Mouse (Mus musculus): ENCODE results near the gene Nek10. TPM values are rescaled to one million over a fixed set of nuclear protein-coding genes. Genes with fewer than 3 reads are reported as not detected.

Gene Nek10
- 0.42 TPM for polyA plus RNA-seq (2014; fragmentation: Illumina TruSeq; extraction: RNeasy Lipid Tissue Mini Kit (QIAGEN cat#74804); ENCODE audit: insufficient read depth, low read depth, low replicate concordance)

GRCm38 (mm10) chr14:14803115-14803514 is at the start of gene Nek10:
Gene Nek10 (plus strand): TSS chr14:14803415.

Other genes with a start within 250 kb of the Nek10 start
- 2.3 TPM for gene Slc4a7, start 101.1 kb upstream of the Nek10 start, polyA plus RNA-seq (2014; fragmentation: Illumina TruSeq; extraction: RNeasy Lipid Tissue Mini Kit (QIAGEN cat#74804); ENCODE audit: insufficient read depth, low read depth, low replicate concordance)